Mouse (Mus musculus) heart, adult 2 months (tissue): ENCODE measurements around the gene Tmem239. TPM values are rescaled to one million over a fixed set of nuclear protein-coding genes. Genes with fewer than 3 reads are reported as not detected.
"Not testable (repeated sequence)": the region's sequence is repeated elsewhere in the genome, so short reads cannot be mapped to it uniquely, and the experiment has no call there.

Source experiments
- DNase-seq, 2 experiments: peaks; one replicate each; pipeline ENCODE4 v3.0.0; 2021
- H3K27ac ChIP-seq: fragments of 200-600 bp; 2 replicates; pipeline ENCODE4 v1.8.1; 2022
- H3K27me3 ChIP-seq: fragments of 200-500 bp; 2 replicates; pipeline ENCODE4 v1.6.1; 2012; ENCODE audit warnings: mild to moderate bottlenecking, low read length, inconsistent platforms, mixed read lengths; ENCODE audit not compliant: control insufficient read depth, insufficient read depth
- H3K36me3 ChIP-seq: fragments of 200-500 bp; 2 replicates; pipeline ENCODE4 v1.6.1; 2012; ENCODE audit warnings: low read length, inconsistent platforms; ENCODE audit not compliant: control insufficient read depth, insufficient read depth
- H3K4me1 ChIP-seq: fragments of 200-500 bp; 2 replicates; pipeline ENCODE4 v1.6.1; 2011; ENCODE audit warnings: low read length; ENCODE audit not compliant: control insufficient read depth, insufficient read depth
- H3K4me3 ChIP-seq: fragments of 200-600 bp; 2 replicates; pipeline ENCODE4 v1.8.1; 2022
- H3K79me2 ChIP-seq: fragments of 200-500 bp; replicated peaks from 2 replicates; pipeline ENCODE4 v1.6.1; 2012; ENCODE audit warnings: mild to moderate bottlenecking, inconsistent platforms, low read length, moderate library complexity, mixed read lengths; ENCODE audit not compliant: control insufficient read depth, insufficient read depth
- H3K9ac ChIP-seq: fragments of 200-500 bp; 2 replicates; pipeline ENCODE4 v1.6.1; 2012; ENCODE audit warnings: low read depth, mild to moderate bottlenecking, control low read depth, inconsistent platforms, low read length, mixed read lengths
- CTCF ChIP-seq: fragments of 200-600 bp; IDR thresholded peaks from 2 replicates; pipeline ENCODE4 v1.8.1; 2022; ENCODE audit warnings: antibody characterized with exemption, mild to moderate bottlenecking, moderate library complexity
- EP300 ChIP-seq: fragments of 200-500 bp; IDR thresholded peaks from 2 replicates; pipeline ENCODE4 v1.6.1; 2011; ENCODE audit warnings: low read depth, low read length, control low read depth; ENCODE audit not compliant: insufficient read depth
- POLR2A ChIP-seq: fragments of 200-500 bp; IDR thresholded peaks from 2 replicates; pipeline ENCODE4 v1.6.1; 2011; ENCODE audit warnings: mild to moderate bottlenecking, low read depth, low read length, control low read depth; ENCODE audit not compliant: insufficient read depth
- WGBS: fragments of 180-500 bp; shearing (Covaris S2); methylation state at CpG from one replicate; pipeline ENCODE4 v1.1.7; 2018; 5-methylcytosine and 5-hydroxymethylcytosine counted together
- intact Hi-C: fragments of 180-260 bp; cut with DNase I; formaldehyde crosslinking; loops from one replicate; pipeline ENCODE4 v1.15.1; 2025
- long read RNA-seq: library from polyadenylated mRNA; stranded (forward); transcript quantifications from one replicate; pipeline ENCODE4 v2.0.0, GENCODE M21; 2021
- polyA plus RNA-seq: library from polyadenylated mRNA; depleted of rRNA; stranded (reverse); fragments of >200 nt; gene quantifications from 2 replicates; pipeline ENCODE4 v1.2.3, GENCODE M21; 2012; rRNA removed
- total RNA-seq, 2 experiments: library from RNA; stranded (reverse); gene quantifications; 2 replicates each; pipeline ENCODE4 v1.2.3; 2021

Gene Tmem239
- total RNA-seq = not detected
- not detected in 2 replicates for polyA plus RNA-seq
- long read RNA-seq = 0 reads

GRCm38 (mm10) chr2:130406178-130406577 is at the start of gene Tmem239:
TSS of gene Tmem239 (plus strand) at chr2:130406478.
- DNase-seq = no peak
- Histone ChIP-seq H3K4me3 (no peak within 1 kb of the TSS), H3K4me1 (no peaks in the 10 kb centered on the region), H3K36me3 (no peaks in the 10 kb centered on the region), H3K9ac (no peak within 1 kb of the TSS), H3K27me3 (no peaks in the 10 kb centered on the region), H3K79me2 (no peaks in the 10 kb centered on the region), H3K27ac (no peak within 1 kb of the TSS)
- intact Hi-C loops = no loop called here
- TF ChIP-seq POLR2A = no peak
- TF ChIP-seq CTCF = no peak
- TF ChIP-seq EP300 = no peak
- WGBS = 83% methylated on average over 2 of the region's 2 CpGs

- peaks cover 11% of the 10 kb centered on the region for H3K27me3 ChIP-seq
- WGBS = 87% methylated on average over 5 of the region's 5 CpGs
- H3K4me3 ChIP-seq = no peak overlapping the region
- intact Hi-C loops = no loop called here
- no peak overlapping the region for H3K9ac ChIP-seq
- H3K79me2 ChIP-seq = no peaks in the 10 kb centered on the region
- no peaks in the 10 kb centered on the region for H3K4me1 ChIP-seq
- no peak overlapping the region for H3K27ac ChIP-seq
- TF ChIP-seq EP300 (no peak), POLR2A (no peak), CTCF (no peak)
- DNase-seq = no peak
- no peaks in the 10 kb centered on the region for H3K36me3 ChIP-seq
Measured at GRCm38 (mm10) chr2:130357551-130357950, 48.7 kb upstream of the Tmem239 start.

GRCm38 (mm10) chr2:130358852-130359251 is 47.4 kb upstream of the Tmem239 start:
- Histone ChIP-seq H3K36me3 (no peaks in the 10 kb centered on the region), H3K4me1 (no peaks in the 10 kb centered on the region), H3K4me3 (no peak overlapping the region), H3K27me3 (peaks cover 12% of the 10 kb centered on the region), H3K27ac (no peak overlapping the region), H3K9ac (no peak overlapping the region), H3K79me2 (no peaks in the 10 kb centered on the region)
- intact Hi-C loops = no loop called here
- no peak for DNase-seq
- WGBS = 11% methylated on average over 5 of the region's 5 CpGs
- TF ChIP-seq POLR2A (no peak), EP300 (no peak), CTCF (no peak)

DNA sequence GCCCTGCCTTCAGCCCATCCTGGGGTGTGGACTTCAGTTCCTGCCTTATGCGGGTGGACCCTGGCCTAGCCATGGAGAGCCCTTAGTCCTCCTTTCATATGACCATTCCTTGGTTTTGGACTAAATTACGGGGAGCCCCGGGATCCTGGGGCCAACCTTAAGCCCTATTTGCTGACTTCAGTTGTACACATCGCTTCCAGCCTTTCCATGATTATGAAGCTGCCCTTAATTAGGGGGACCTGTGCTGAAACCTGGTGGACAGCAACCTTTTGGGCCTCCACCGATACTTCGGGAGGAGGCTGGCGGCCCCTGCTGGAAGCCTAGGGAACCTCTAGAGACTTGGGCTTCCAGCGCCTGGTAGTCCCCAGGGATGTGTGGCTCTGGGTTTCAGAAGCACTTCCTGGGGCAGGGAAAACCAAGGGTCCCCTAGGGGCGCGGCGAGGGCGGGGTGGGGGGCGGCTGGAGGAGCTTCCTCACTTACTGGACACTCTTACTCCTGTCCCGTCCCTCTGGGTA is 43.7 kb upstream of the Tmem239 start:
- H3K9ac ChIP-seq = no peak overlapping the region
- intact Hi-C loops = loop anchor here (1.0 kb wide), 1 partner anchor 71 kb away; no protein-coding TSS in a partner anchor
- H3K27me3 ChIP-seq = peaks cover 16% of the 10 kb centered on the region
- TF ChIP-seq EP300 (no peak), POLR2A (no peak), CTCF (peak; percentile 73)
- H3K4me3 ChIP-seq = no peak overlapping the region
- no peaks in the 10 kb centered on the region for H3K79me2 ChIP-seq
- H3K27ac ChIP-seq = no peak overlapping the region
- no peaks in the 10 kb centered on the region for H3K36me3 ChIP-seq
- DNase-seq = peak; percentile 23 to 49
- H3K4me1 ChIP-seq = no peaks in the 10 kb centered on the region
- 6% methylated on average over 14 of the region's 14 CpGs for WGBS

DNA sequence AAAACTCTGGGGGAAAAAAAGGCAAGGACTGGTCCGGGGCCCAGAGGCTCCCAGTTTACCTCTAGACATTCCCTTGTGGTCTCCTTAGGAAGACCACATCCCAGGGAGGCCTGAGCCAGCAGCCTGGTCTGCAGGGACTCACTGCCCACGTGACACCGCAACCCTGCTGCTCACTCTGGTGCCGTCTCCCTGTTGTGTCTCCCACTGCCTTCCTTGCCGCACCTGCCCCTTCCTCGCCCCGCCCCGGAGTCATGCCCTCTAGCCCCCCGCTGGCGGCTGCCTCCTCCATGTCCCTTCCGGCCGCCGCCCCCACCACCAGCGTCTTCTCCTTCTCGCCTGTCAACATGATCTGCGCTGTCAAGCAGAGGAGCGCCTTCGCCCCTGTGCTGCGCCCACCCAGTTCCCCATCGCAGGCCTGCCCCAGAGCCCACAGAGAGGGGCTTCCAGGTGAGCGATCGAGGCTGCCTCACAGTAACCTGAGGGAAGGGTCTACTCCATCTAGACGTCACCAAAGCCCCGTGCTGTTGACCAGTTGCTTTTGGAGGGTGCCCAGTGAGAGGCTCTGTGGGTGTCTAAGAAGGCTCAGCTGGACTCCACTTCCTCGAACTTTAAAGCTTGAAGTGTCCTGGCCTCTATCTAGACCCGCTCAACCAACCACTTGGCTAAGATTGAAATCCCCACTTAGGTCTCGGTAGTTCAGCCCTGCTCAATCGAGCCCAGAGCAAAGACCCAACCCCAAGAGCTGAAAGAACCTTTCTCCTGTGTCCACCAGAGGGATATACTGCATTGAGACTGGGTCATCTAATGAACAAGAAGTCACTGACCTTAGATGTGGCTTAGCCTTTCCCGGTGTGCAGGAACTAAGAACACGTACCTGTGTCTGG is 40.8 kb upstream of the Tmem239 start:
- Histone ChIP-seq H3K9ac (peak overlapping the region; percentile 25; the same call in 1 of the 2 replicates), H3K27ac (no peak overlapping the region), H3K4me1 (no peaks in the 10 kb centered on the region), H3K79me2 (no peaks in the 10 kb centered on the region), H3K4me3 (no peak overlapping the region), H3K27me3 (peaks cover 13% of the 10 kb centered on the region), H3K36me3 (no peaks in the 10 kb centered on the region)
- intact Hi-C loops = no loop called here
- TF ChIP-seq CTCF (no peak), POLR2A (no peak), EP300 (no peak)
- 8% methylated on average over 30 of the region's 30 CpGs for WGBS
- no peak for DNase-seq

GRCm38 (mm10) chr2:130367386-130367785 is 38.9 kb upstream of the Tmem239 start:
- no peaks in the 10 kb centered on the region for H3K36me3 ChIP-seq
- no peak overlapping the region for H3K4me3 ChIP-seq
- H3K79me2 ChIP-seq = no peaks in the 10 kb centered on the region
- no peak overlapping the region for H3K27ac ChIP-seq
- H3K4me1 ChIP-seq = no peaks in the 10 kb centered on the region
- no peak overlapping the region for H3K9ac ChIP-seq
- DNase-seq = no peak
- peaks cover 5% of the 10 kb centered on the region for H3K27me3 ChIP-seq
- TF ChIP-seq CTCF (no peak), EP300 (no peak), POLR2A (no peak)
- intact Hi-C loops = no loop called here
- 51% methylated on average over 4 of the region's 4 CpGs for WGBS

DNA sequence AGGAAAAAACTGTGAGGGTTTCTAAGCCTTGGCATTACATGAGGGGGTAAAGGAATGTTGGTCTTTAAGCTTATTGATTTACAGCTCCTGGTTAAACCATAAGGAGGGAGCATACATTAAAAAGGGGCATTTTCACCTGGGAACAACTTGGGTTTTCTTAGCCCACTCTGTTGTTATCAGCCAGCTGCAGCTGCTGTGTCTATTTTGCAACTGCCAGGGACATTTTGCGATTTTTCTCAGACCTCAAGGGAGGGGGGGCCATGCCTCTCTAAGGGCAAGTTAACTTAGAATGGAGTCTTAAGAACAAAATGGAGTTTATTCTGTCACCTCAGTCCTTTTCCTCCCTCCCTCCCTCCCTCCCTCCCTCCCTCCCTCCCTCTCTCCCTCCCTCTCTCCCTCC is 33.3 kb upstream of the Tmem239 start:
- DNase-seq, H3K4me1 ChIP-seq, H3K27ac ChIP-seq, H3K79me2 ChIP-seq, intact Hi-C loops, H3K36me3 ChIP-seq, H3K27me3 ChIP-seq, H3K9ac ChIP-seq, H3K4me3 ChIP-seq: not testable (repeated sequence)
- 19% methylated on average over 1 of the region's 1 CpGs for WGBS
